Comparison of ENCODE assay signal across 10 mouse cellular contexts in the genomic region with DNA sequence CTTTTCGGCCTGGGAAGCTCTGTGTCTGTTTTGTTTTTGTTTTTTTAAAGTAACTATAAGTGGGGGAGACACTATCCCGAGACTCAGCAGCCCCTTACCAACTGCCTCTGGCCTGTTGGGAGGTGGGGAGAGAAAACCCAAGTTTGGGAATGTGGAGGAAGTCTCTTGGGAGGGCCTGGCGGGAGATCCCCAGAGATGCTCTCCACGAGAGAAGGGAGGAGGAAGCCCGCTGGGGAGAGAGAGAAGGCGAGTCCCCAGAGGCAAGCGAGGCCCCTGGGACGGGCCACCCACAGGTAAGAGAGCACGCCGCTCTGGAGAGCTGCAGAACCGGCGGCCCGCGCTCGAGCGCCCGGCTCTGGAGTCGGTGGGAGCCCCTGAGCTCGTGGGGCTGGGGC. TPM values are rescaled to one million over a fixed set of nuclear protein-coding genes. Genes with fewer than 3 reads are reported as not detected.
A peak's percentile ranks its signal among the peaks of the same experiment; 100 is the strongest.
DNase-seq lines count a peak whose midpoint lies in the region; ATAC-seq lines count a peak whose summit lies in the region.
"Had no signal": no experiment of that assay in that cellular context is flagged by ENCODE, and none has a peak within 500 bp of the region (broad histone marks: within the 10 kb centered on the region; RNA-seq: fewer than 3 reads in every experiment).

No protein-coding gene starts in this region.

- H3K9me3 ChIP-seq in liver, embryonic 13.5 days (replicated peaks) = no peaks in the 10 kb centered on the region
- no peaks in the 10 kb centered on the region for H3K9me3 ChIP-seq in hindbrain, embryonic 16.5 days (ENCODE audit: control insufficient read depth, low read length)
- no peaks in the 10 kb centered on the region for H3K9me3 ChIP-seq in neural tube, embryonic 15.5 days (replicated peaks)

- peak overlapping the region; percentile 25; the same call in 1 of the 2 replicates for H3K4me3 ChIP-seq in liver, embryonic 13.5 days (replicated peaks)
- H3K4me3 ChIP-seq in hindbrain, embryonic 16.5 days (ENCODE audit: low read length) = peak overlapping the region; percentile 49
- peak overlapping the region; percentile 43 for H3K4me3 ChIP-seq in neural tube, embryonic 15.5 days (replicated peaks)

- intact Hi-C loops in gastrocnemius, postnatal 36 days (cut with DNase I) = no loop called here

- H3K9ac ChIP-seq in liver, embryonic 13.5 days = no peak overlapping the region
- H3K9ac ChIP-seq in hindbrain, embryonic 16.5 days (ENCODE audit: low read depth, low read length) = peak overlapping the region; percentile 67
- no peak overlapping the region for H3K9ac ChIP-seq in neural tube, embryonic 15.5 days (replicated peaks)
- H3K9ac ChIP-seq: liver, embryonic 14.5 days had no signal

- peak; percentile 43 for DNase-seq in cerebellum, adult 11-12 months
- DNase-seq in liver, embryonic 13.5 days = no peak
- no peak for DNase-seq in liver
- DNase-seq in gastrocnemius, postnatal 36 days = no peak
- no peak for DNase-seq in thymus, adult 18-20 months

- peaks cover 100% of the 10 kb centered on the region for H3K27me3 ChIP-seq in liver, embryonic 13.5 days
- H3K27me3 ChIP-seq in hindbrain, embryonic 16.5 days (replicated peaks; ENCODE audit: control insufficient read depth, insufficient read depth, low read length) = peaks cover 40% of the 10 kb centered on the region
- peaks cover 93% of the 10 kb centered on the region for H3K27me3 ChIP-seq in neural tube, embryonic 15.5 days (replicated peaks)

- H3K27ac ChIP-seq in liver, embryonic 13.5 days = no peak overlapping the region
- peak overlapping the region; percentile 86 for H3K27ac ChIP-seq in hindbrain, embryonic 16.5 days (ENCODE audit: low read depth, low read length)
- peak overlapping the region; percentile 82; the same call in 1 of the 2 replicates for H3K27ac ChIP-seq in neural tube, embryonic 15.5 days (replicated peaks)
- H3K27ac ChIP-seq: liver, embryonic 14.5 days had no signal

- H3K4me1 ChIP-seq in liver, embryonic 13.5 days (replicated peaks) = peaks cover 16% of the 10 kb centered on the region
- peaks cover 15% of the 10 kb centered on the region for H3K4me1 ChIP-seq in hindbrain, embryonic 16.5 days (ENCODE audit: control insufficient read depth, insufficient read depth, low read depth, low read length)
- H3K4me1 ChIP-seq in neural tube, embryonic 15.5 days = peaks cover 25% of the 10 kb centered on the region

- 3% methylated on average over 19 of the region's 19 CpGs for WGBS in liver, embryonic 13.5 days (ENCODE audit: insufficient replicate concordance)
- under 1% methylated on average over 19 of the region's 19 CpGs for WGBS in hindbrain, embryonic 16.5 days
- under 1% methylated on average over 19 of the region's 19 CpGs for WGBS in neural tube, embryonic 15.5 days

- H3K4me2 ChIP-seq in liver, embryonic 13.5 days = no peak overlapping the region
- peak overlapping the region; percentile 55 for H3K4me2 ChIP-seq in hindbrain, embryonic 16.5 days (ENCODE audit: low read length)
- peak overlapping the region; percentile 47 for H3K4me2 ChIP-seq in neural tube, embryonic 15.5 days

- H3K36me3 ChIP-seq in liver, embryonic 13.5 days = no peaks in the 10 kb centered on the region
- H3K36me3 ChIP-seq in hindbrain, embryonic 16.5 days (ENCODE audit: control insufficient read depth, insufficient read depth, low read length) = no peaks in the 10 kb centered on the region
- no peaks in the 10 kb centered on the region for H3K36me3 ChIP-seq in neural tube, embryonic 15.5 days

- ATAC-seq in cerebellum, adult (ENCODE audit: insufficient number of reproducible peaks, low FRiP score, low TSS enrichment) = no peak
- no peak for ATAC-seq in liver, embryonic 13.5 days (ENCODE audit: low read depth)
- ATAC-seq in hindbrain, embryonic 16.5 days = no peak
- ATAC-seq in neural tube, embryonic 15.5 days (ENCODE audit: low FRiP score) = no peak

RNA-seq across cellular contexts. Expression of a gene that starts 2.7 kb away (rescaled TPM):
- not detected in 2 replicates for polyA plus RNA-seq in liver, embryonic 13.5 days (2015; fragmentation: Nextera tagmentation; extraction: Ambion mirVana)
- 22.9 and 23.4 TPM in 2 replicates for polyA plus RNA-seq in hindbrain, embryonic 16.5 days (2015; fragmentation: Nextera tagmentation; extraction: Ambion mirVana)
- 13.7 and 16.3 TPM in 2 replicates for polyA plus RNA-seq in neural tube, embryonic 15.5 days (2015; fragmentation: Nextera tagmentation; extraction: Ambion mirVana)
- not detected for total RNA-seq in gastrocnemius, postnatal 36 days (2021)
- polyA plus RNA-seq: liver, embryonic 14.5 days; stomach, embryonic 14.5 days had no signal

RNA-seq across cellular contexts. Expression of a gene that starts 21.5 kb away (rescaled TPM):
- polyA plus RNA-seq in liver, embryonic 13.5 days (2015; fragmentation: Nextera tagmentation; extraction: Ambion mirVana) = 0.13 and 0.19 TPM in 2 replicates
- polyA plus RNA-seq in hindbrain, embryonic 16.5 days (2015; fragmentation: Nextera tagmentation; extraction: Ambion mirVana) = 7.7 and 9.3 TPM in 2 replicates
- 2.5 and 3.7 TPM in 2 replicates for polyA plus RNA-seq in neural tube, embryonic 15.5 days (2015; fragmentation: Nextera tagmentation; extraction: Ambion mirVana)
- not detected for total RNA-seq in gastrocnemius, postnatal 36 days (2021)

RNA-seq across cellular contexts. Expression of a gene that starts 31.4 kb away (rescaled TPM):
- 14.1 and 15.7 TPM in 2 replicates for polyA plus RNA-seq in liver, embryonic 13.5 days (2015; fragmentation: Nextera tagmentation; extraction: Ambion mirVana)
- 39.0 and 39.9 TPM in 2 replicates for polyA plus RNA-seq in hindbrain, embryonic 16.5 days (2015; fragmentation: Nextera tagmentation; extraction: Ambion mirVana)
- 31.6 and 37.6 TPM in 2 replicates for polyA plus RNA-seq in neural tube, embryonic 15.5 days (2015; fragmentation: Nextera tagmentation; extraction: Ambion mirVana)
- 10 to 100 TPM; 10.3 to 14.7 TPM for total RNA-seq in gastrocnemius, postnatal 36 days (2021)

RNA-seq across cellular contexts. Expression of a gene that starts 56.9 kb away (rescaled TPM):
- polyA plus RNA-seq in liver, embryonic 13.5 days (2015; fragmentation: Nextera tagmentation; extraction: Ambion mirVana) = 0.15 and 0.59 TPM in 2 replicates
- 0.16 and 1.7 TPM in 2 replicates for polyA plus RNA-seq in hindbrain, embryonic 16.5 days (2015; fragmentation: Nextera tagmentation; extraction: Ambion mirVana)
- 1.4 and 1.7 TPM in 2 replicates for polyA plus RNA-seq in neural tube, embryonic 15.5 days (2015; fragmentation: Nextera tagmentation; extraction: Ambion mirVana)
- 1,000 to 10,000 TPM; 3,291 to 4,304 TPM for total RNA-seq in gastrocnemius, postnatal 36 days (2021)

RNA-seq across cellular contexts. Expression of a gene that starts 59.5 kb away (rescaled TPM):
- polyA plus RNA-seq in liver, embryonic 13.5 days (2015; fragmentation: Nextera tagmentation; extraction: Ambion mirVana) = not detected in 2 replicates
- 4.5 and 4.9 TPM in 2 replicates for polyA plus RNA-seq in hindbrain, embryonic 16.5 days (2015; fragmentation: Nextera tagmentation; extraction: Ambion mirVana)
- 2.2 and 2.9 TPM in 2 replicates for polyA plus RNA-seq in neural tube, embryonic 15.5 days (2015; fragmentation: Nextera tagmentation; extraction: Ambion mirVana)
- total RNA-seq in gastrocnemius, postnatal 36 days (2021) = 1 to 10 TPM in 1 of 2 experiments, under 1 TPM in 1; 0.89 to 2.1 TPM
- polyA plus RNA-seq: liver, embryonic 14.5 days; stomach, embryonic 14.5 days had no signal

Comparison
In these comparisons a context has a peak if more than half of its experiments do, and no peak if none do; other contexts are left out.
1. RNA of a gene that starts 2.7 kb away (polyA plus RNA-seq): 22.9 to 23.4 TPM in hindbrain, embryonic 16.5 days and 13.7 to 16.3 TPM in neural tube, embryonic 15.5 days; not detected in liver, embryonic 13.5 days; every median in the first group is over 10 times any median in the second.
2. Peak in every context shown above with its lines, with median percentiles within 50 percentile points of each other: H3K4me3 ChIP-seq.